Mouse (Mus musculus) ovary, postnatal 14 days (tissue): ENCODE results near the gene Rtn4ip1.
"Not testable (repeated sequence)": the region's sequence is repeated elsewhere in the genome, so short reads cannot be mapped to it uniquely, and the experiment has no call there.

Source experiments
- DNase-seq: peaks from one replicate; pipeline ENCODE4 v3.0.0; 2022; ENCODE audit warnings: low spot score

Rtn4ip1 gene

GRCm38 (mm10) chr10:43901578-43902194 lies at the start of gene Rtn4ip1, which contains the start of gene Qrsl1:
Gene Rtn4ip1, plus strand, starts transcription at chr10:43901807.
Gene Qrsl1, minus strand, starts transcription at chr10:43901745.
- DNase-seq = peak; percentile 91

DNA sequence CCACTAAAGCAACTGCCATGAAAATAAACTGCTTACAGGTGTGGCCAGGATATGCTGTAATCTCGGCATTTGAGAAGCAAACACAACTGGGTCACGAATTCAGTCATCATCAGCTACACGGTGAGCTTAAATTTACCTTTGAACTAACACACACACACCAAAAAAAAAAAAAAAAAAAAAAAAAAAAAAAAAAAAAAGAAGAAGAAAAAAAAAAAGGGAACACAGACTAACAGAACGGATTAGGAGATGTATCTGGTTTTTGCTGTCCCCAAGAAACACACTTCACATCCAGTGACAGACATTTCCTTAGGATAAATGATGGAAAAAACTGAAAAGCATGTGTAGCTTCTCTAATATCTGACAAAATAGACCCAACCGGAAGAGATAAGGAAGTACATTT lies 49.7 kb upstream of the Rtn4ip1 start:
- no peak for DNase-seq

DNA sequence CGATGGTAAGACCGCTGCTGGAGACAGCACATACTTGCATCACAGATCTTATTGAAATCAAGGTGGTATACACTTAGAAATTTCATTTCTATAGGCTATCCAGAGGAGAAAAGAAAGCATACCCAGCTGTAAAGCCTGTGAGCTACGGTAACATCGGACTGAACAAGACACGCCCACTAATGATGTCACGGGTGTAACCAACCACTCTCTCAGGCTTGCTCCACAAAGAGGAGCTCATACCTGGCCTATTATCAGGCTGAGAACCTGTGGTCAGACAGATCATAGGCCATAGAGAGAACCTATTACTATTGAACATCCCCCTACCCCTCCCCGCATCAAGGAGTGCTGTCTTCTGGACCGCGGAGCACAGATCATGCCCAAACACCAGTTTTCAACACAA lies 45.7 kb upstream of the Rtn4ip1 start:
- DNase-seq = no peak

- DNase-seq = no peak
Observed at GRCm38 (mm10) chr10:43856351-43856750, 45.3 kb upstream of the Rtn4ip1 start.

DNA sequence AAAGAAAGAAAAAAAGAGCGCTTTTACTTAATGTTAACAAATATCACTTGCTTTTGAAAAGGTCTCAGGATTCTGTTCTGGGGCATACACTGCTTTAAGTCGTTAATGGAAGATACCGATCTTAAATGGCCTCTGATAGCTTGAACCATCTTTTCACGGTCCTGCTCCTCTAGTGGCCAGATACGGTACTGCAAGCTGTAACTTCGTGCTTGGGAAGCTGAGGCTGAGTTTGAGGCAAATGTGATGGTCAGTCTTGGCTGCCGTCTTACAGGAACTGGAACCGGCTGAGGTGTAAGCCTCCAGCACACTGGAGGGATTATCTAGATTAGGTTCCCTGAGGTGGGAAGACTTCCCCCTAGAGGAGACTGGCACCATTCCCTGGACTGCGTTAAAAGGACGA lies 30.9 kb upstream of the Rtn4ip1 start:
- DNase-seq = peak; percentile 6

GRCm38 (mm10) chr10:43871458-43871857 lies 30.1 kb upstream of the Rtn4ip1 start:
- DNase-seq = no peak

DNA sequence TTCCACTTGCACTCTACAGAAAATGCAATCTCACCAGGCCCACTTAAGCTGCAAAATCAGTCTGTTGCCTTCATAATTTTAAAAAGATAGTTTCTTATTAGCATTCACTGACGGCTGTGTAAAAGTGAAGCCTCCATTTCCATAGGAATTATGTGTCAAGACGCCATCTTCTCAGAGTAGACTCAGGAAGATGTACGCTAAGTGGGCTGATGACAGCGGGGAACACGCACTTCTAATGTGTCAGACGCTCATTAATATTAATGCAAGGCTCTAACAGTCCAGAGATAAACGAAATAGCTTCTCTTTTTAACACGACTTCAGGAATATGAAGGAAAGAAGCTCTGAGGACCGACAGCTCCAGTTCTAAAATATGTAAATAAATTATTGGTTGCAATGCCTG lies 13.9 kb upstream of the Rtn4ip1 start:
- DNase-seq = no peak

- DNase-seq = no peak
Observed at GRCm38 (mm10) chr10:43888976-43889375, 12.6 kb upstream of the Rtn4ip1 start.

DNA sequence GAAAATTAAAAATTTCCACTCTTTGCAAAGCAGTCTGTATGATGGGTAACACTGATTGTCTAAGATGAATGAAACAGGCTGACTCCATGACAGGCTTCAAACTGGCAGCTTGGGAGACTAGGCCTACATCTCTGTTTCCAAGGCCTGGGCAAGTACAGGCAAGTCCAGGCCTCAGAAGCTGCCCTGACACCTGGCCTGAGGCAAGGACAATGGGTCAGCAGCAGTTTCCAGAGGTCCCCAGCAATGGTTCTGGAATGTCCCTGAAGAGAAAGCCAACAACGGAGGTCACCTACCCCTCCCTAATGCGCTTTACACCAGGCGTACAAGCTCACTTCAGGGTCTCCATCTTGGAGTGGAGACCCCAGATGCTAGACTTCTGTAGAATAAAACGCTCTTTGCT lies 8.6 kb upstream of the Rtn4ip1 start:
- DNase-seq = no peak

GRCm38 (mm10) chr10:43896065-43896464 lies 5.5 kb upstream of the Rtn4ip1 start:
- DNase-seq = no peak

- DNase-seq = no peak
Observed at GRCm38 (mm10) chr10:43898276-43898675, 3.3 kb upstream of the Rtn4ip1 start.

- DNase-seq = no peak
Observed at GRCm38 (mm10) chr10:43900883-43901570, 580 bp upstream of the Rtn4ip1 start.

GRCm38 (mm10) chr10:43904569-43904968 lies 3.0 kb downstream of the Rtn4ip1 start:
- DNase-seq = no peak

GRCm38 (mm10) chr10:43910032-43910872 lies 8.6 kb downstream of the Rtn4ip1 start:
- DNase-seq = no peak

- DNase-seq = no peak
Observed at GRCm38 (mm10) chr10:43910873-43911142, 9.2 kb downstream of the Rtn4ip1 start.

DNA sequence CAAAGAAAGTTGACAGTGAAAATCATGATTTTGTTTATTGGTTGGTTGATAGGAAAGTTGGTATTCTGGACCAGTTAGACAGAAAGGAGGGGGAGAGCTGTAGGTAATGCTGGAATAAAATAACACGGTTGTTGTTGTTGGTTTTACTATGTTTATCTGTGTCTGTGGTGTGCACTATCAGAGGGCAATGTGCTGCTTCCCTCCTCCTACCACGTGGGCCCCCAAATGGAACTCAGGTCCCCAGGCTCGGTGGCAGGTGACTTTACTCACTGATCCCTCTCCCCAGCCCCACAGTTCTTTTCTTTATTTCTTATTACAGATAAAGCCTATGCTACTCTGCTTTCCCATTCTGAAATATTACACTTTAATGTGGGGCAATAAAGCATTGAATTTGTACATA lies 10.6 kb downstream of the Rtn4ip1 start:
- DNase-seq = no peak

GRCm38 (mm10) chr10:43916181-43916580 lies 14.6 kb downstream of the Rtn4ip1 start:
- DNase-seq = no peak

- no peak for DNase-seq
Observed at GRCm38 (mm10) chr10:43916737-43917136, 15.1 kb downstream of the Rtn4ip1 start.

- peak; percentile 80 for DNase-seq
Observed at GRCm38 (mm10) chr10:43918696-43919608, 17.3 kb downstream of the Rtn4ip1 start.

DNA sequence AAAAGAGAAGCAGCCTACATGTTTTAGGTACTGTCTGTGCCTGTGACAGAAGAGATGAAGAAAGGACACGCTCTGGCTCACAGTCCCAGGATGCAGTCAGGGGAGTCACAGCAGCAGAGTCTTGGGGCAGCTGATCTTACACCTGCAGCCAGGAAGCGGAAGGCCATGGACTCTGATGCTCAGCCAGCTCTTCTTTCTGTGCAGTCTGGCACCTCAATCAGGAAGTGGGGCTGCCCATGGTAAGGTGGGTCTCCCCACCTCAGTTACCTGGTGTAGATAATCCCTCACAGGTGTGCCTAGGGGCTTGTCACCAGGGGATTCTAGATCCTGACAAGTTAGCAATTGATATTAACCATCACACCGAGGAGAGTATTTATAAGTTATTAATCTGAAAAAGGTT lies 21.5 kb downstream of the Rtn4ip1 start:
- no peak for DNase-seq

GRCm38 (mm10) chr10:43925776-43926175 lies 24.2 kb downstream of the Rtn4ip1 start:
- not testable (repeated sequence) for DNase-seq

DNA sequence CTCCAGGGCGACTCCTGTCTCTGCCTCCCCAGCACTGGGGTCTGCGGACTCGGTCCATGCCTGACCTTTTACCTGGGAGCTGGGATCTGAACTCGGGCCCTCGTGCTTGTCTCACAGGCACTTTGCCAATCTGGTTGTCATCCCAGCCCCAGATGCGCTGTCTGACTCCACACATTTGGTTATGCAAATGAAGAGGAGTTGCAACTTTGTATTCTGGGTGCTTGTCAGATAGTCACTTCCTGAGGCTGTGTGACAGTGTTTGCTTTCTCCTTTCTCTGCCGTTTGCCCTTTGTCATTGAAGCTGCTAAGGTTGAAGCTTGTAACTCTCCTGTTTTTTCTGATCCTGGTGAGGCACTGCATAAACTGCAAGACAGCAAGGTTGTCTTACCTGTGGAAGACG lies 26.1 kb downstream of the Rtn4ip1 start:
- no peak for DNase-seq
